Mouse (Mus musculus): ENCODE results near the gene Hsp90ab1. TPM values are rescaled to one million over a fixed set of nuclear protein-coding genes. Genes with fewer than 3 reads are reported as not detected.
A peak's percentile ranks its signal among the peaks of the same experiment; 100 is the strongest.

Gene Hsp90ab1
- polyA plus RNA-seq, 1 experiment from 2014 or later: 1,147 TPM

DNA sequence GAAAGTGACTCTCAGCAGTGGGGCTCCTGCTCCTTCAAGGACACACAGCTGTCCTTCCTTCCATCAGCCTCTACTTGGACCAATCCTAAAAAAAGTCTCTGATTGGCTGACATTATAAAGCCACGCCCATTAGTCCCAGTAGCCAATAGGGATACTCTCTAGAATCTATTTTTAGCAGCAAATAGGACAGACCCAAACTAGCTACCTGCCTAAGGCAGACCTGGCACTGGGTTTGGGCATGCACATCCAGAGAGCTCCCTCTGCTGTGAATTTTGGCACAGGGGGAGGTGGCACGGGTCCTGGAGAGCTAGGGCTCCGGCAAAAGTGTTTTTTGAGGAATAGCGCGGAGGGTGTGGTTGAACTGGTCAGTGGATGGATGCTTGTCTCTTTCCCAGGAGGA lies 46.5 kb downstream of the Hsp90ab1 start:
- no peak for ATAC-seq (replicated peaks; ENCODE audit: insufficient number of reproducible peaks, insufficient read depth, low FRiP score, low read depth)
- H3K27me3 ChIP-seq: peaks cover 48% of the 10 kb centered on the region
- H3K36me3 ChIP-seq: no peaks in the 10 kb centered on the region
- H3K4me1 ChIP-seq (replicated peaks): peaks cover 15% of the 10 kb centered on the region
- H3K9ac ChIP-seq: no peak overlapping the region
- H3K4me3 ChIP-seq: no peak overlapping the region
- no peak overlapping the region for H3K27ac ChIP-seq
- no peak overlapping the region for H3K4me2 ChIP-seq
- H3K9me3 ChIP-seq (replicated peaks): no peaks in the 10 kb centered on the region
- WGBS: 20% methylated on average over 5 of the region's 5 CpGs

DNA sequence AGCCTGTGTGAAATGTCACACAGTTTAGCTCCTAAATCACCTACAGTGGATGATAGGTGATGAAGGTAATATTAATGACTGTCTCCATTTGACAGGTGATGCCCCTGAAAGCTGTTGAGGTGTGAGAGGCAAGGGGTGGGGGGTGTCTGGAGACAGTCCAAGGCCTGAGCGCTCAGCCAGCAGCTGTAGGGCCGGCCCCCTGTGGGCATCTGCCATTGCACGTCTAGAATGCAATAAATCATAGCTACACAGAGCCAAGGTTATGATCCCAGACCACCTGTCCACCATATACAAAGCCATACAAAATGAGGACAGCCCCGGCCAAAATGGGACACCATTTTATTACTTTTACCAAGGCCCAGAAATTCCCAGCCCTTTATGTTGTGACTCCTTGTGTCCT lies 48.1 kb downstream of the Hsp90ab1 start:
- ATAC-seq (replicated peaks; ENCODE audit: insufficient number of reproducible peaks, insufficient read depth, low FRiP score, low read depth): no peak
- H3K36me3 ChIP-seq: no peaks in the 10 kb centered on the region
- WGBS: 76% methylated on average over 4 of the region's 4 CpGs
- H3K9ac ChIP-seq: no peak overlapping the region
- no peaks in the 10 kb centered on the region for H3K9me3 ChIP-seq (replicated peaks)
- H3K4me2 ChIP-seq: no peak overlapping the region
- H3K4me3 ChIP-seq: no peak overlapping the region
- peaks cover 23% of the 10 kb centered on the region for H3K4me1 ChIP-seq (replicated peaks)
- H3K27ac ChIP-seq: no peak overlapping the region
- peaks cover 37% of the 10 kb centered on the region for H3K27me3 ChIP-seq

DNA sequence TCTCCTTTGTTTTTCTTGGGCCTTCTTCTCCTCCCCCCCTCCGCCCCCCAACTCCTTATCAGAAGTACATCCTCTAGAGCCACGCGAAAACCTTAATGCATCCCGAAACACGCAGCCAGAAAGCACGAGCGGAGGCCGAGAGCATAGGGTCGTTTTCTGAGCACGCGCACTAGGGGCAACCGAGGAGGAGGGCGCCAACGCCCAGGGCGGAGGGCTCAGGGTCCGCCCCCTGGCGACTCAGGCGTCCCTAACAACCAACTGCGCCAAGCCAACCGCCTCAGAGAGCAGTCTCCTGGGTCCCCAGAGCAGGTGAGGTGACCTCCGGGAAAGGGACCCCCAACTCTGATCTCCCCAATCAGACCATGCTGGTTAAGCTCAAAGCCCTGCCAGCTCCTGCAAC lies 49.8 kb downstream of the Hsp90ab1 start, which contains the start of gene Tcte1:
TSS of gene Tcte1 (plus strand) at position 172 of the 400 bp plus-strand sequence.
- under 1% methylated on average over 21 of the region's 21 CpGs for WGBS

DNA sequence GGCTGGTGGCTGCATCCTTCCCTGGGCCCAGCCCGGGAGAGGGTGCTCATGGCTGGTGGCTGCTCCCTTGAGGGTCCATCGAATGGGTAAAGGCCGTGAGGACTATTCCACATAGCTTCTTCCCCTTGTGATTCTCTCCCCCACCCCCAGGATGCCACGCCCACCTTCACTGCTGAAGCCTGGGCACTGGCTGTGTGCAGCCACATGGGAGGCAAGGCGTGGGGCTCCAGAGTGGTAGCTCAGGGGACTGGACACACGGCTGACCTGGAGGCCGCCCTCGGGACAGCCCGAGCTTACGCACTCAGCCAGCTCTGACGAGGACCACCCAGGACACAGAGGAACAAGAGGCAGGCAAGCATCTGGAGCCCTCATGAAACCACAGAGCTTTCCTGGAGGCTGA lies 52.9 kb downstream of the Hsp90ab1 start:
- Histone ChIP-seq H3K4me1 (replicated peaks) (peaks cover 25% of the 10 kb centered on the region), H3K4me3 (no peak overlapping the region), H3K27me3 (peaks cover 11% of the 10 kb centered on the region; the same call in 1 of the 2 replicates), H3K9me3 (replicated peaks) (no peaks in the 10 kb centered on the region), H3K27ac (no peak overlapping the region), H3K36me3 (peaks cover 5% of the 10 kb centered on the region; the same call in 1 of the 2 replicates), H3K4me2 (no peak overlapping the region), H3K9ac (no peak overlapping the region)
- 86% methylated on average over 11 of the region's 11 CpGs for WGBS
- no peak for ATAC-seq (replicated peaks; ENCODE audit: insufficient number of reproducible peaks, insufficient read depth, low FRiP score, low read depth)

More for the DNA sequence above, 49.8 kb downstream of the Hsp90ab1 start, which contains the start of gene Tcte1:
- Histone ChIP-seq H3K36me3 (no peaks in the 10 kb centered on the region; the same call in 1 of the 2 replicates), H3K9me3 (replicated peaks) (no peaks in the 10 kb centered on the region), H3K27ac (no peak within 1 kb of the TSS), H3K4me3 (peak within 1 kb of the TSS; percentile 42), H3K9ac (peak within 1 kb of the TSS; percentile 44), H3K4me1 (replicated peaks) (peaks cover 23% of the 10 kb centered on the region), H3K4me2 (peak within 1 kb of the TSS; percentile 81), H3K27me3 (peaks cover 24% of the 10 kb centered on the region)
- peak; percentile 48; the same call in 1 of the 2 replicates for ATAC-seq (replicated peaks; ENCODE audit: insufficient number of reproducible peaks, insufficient read depth, low FRiP score, low read depth)

DNA sequence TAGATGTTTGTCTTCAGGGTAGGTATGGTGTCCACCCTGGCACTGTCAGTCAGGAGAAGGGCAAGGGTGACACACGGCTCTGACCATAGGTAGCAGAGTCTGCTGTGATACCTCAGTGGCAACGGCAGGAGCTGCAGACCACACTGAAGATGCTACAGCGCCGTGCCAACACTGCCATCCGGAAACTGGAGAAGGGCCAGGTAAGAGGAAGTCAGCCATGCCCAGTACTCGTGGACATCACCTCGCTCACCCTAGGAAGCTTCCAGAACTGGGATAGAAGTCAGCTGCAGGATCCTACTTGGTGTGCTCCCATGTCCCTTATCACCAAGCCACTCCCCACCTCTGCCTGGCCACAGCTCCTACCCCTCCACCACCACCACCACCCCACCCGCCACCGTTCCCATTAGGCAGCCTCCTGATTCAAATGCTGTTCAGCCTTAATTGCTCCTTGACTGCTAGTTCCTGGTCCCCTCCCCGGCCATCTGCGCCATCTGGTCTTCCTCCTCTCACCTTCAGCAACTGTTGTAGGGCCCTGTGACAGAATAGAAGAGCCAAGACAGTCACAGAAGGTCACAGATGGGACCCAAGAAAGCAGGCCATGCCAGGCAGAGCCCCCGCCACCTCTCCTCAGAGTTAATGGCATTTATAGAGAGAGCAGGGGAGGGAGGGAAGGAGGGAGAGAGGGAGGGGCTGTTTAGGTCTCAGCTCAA lies 54.1 kb downstream of the Hsp90ab1 start:
- no peak overlapping the region for H3K9ac ChIP-seq
- WGBS: 83% methylated on average over 12 of the region's 12 CpGs
- peaks cover 2% of the 10 kb centered on the region; the same call in 1 of the 2 replicates for H3K27me3 ChIP-seq
- no peak overlapping the region for H3K27ac ChIP-seq
- no peaks in the 10 kb centered on the region for H3K9me3 ChIP-seq (replicated peaks)
- H3K4me2 ChIP-seq: no peak overlapping the region
- no peak overlapping the region for H3K4me3 ChIP-seq
- peaks cover 25% of the 10 kb centered on the region for H3K4me1 ChIP-seq (replicated peaks)
- H3K36me3 ChIP-seq: peaks cover 5% of the 10 kb centered on the region; the same call in 1 of the 2 replicates
- ATAC-seq (replicated peaks; ENCODE audit: insufficient number of reproducible peaks, insufficient read depth, low FRiP score, low read depth): no peak

Other genes starting within 250 kb of the Hsp90ab1 start
- 39.3 and 44.8 TPM in 2 replicates for gene Cdc5l, start 139.5 kb downstream of the Hsp90ab1 start, polyA plus RNA-seq (2015; fragmentation: Nextera tagmentation; extraction: Ambion mirVana)
- gene Spats1, start 97.9 kb downstream of the Hsp90ab1 start, polyA plus RNA-seq (2015; fragmentation: Nextera tagmentation; extraction: Ambion mirVana): 1.3 and 1.6 TPM in 2 replicates
- 19.2 and 22.5 TPM in 2 replicates for gene Aars2, start 66.4 kb downstream of the Hsp90ab1 start, polyA plus RNA-seq (2015; fragmentation: Nextera tagmentation; extraction: Ambion mirVana)
- gene Tcte1, start 49.8 kb downstream of the Hsp90ab1 start, polyA plus RNA-seq (2015; fragmentation: Nextera tagmentation; extraction: Ambion mirVana): 0.16 and 0.29 TPM in 2 replicates
- 0.96 and 1.5 TPM in 2 replicates for gene Tmem151b, start 23.6 kb downstream of the Hsp90ab1 start, polyA plus RNA-seq (2015; fragmentation: Nextera tagmentation; extraction: Ambion mirVana)
- gene Nfkbie, start 17.6 kb downstream of the Hsp90ab1 start, polyA plus RNA-seq (2015; fragmentation: Nextera tagmentation; extraction: Ambion mirVana): 3.0 and 6.8 TPM in 2 replicates
- gene Slc35b2, start 9.4 kb downstream of the Hsp90ab1 start, polyA plus RNA-seq (2015; fragmentation: Nextera tagmentation; extraction: Ambion mirVana): 75.8 and 98.4 TPM in 2 replicates
- 90.9 and 120 TPM in 2 replicates for gene Slc29a1, start 26.3 kb upstream of the Hsp90ab1 start, polyA plus RNA-seq (2015; fragmentation: Nextera tagmentation; extraction: Ambion mirVana)
- gene Mymx, start 28.8 kb upstream of the Hsp90ab1 start, polyA plus RNA-seq (2015; fragmentation: Nextera tagmentation; extraction: Ambion mirVana): 0.16 and 0.24 TPM in 2 replicates
- 0.26 and 0.39 TPM in 2 replicates for gene Capn11, start 86.1 kb upstream of the Hsp90ab1 start, polyA plus RNA-seq (2015; fragmentation: Nextera tagmentation; extraction: Ambion mirVana)
- 124 and 133 TPM in 2 replicates for gene Mrpl14, start 113.1 kb upstream of the Hsp90ab1 start, polyA plus RNA-seq (2015; fragmentation: Nextera tagmentation; extraction: Ambion mirVana)
- gene Tmem63b, start 113.6 kb upstream of the Hsp90ab1 start, polyA plus RNA-seq (2015; fragmentation: Nextera tagmentation; extraction: Ambion mirVana): 35.1 and 42.4 TPM in 2 replicates
- gene 1600014C23Rik, start 160.6 kb upstream of the Hsp90ab1 start, polyA plus RNA-seq (2015; fragmentation: Nextera tagmentation; extraction: Ambion mirVana): 0.60 and 0.98 TPM in 2 replicates